Mouse (Mus musculus): Measurements from ENCODE around the gene Sh3bp5.

The Sh3bp5 gene

DNA sequence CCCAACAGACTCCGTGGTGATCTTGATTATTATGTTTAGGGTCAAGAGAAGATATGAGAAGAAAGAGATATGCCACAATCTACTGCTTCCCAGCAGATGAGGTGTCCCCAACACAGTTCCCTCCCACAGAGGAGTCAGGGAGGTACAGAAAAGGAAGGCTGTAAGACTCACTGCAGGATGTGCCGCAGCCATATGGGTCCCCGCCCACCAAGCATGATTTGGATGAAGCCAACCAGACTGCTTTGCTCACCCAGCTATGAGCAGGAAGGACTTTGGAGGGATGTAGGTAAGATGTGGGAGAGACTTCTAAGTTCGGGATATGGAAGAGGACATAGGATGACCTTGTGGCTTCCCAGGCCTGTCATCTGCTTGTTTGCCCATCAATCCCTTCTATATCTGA lies 25.1 kb downstream of the Sh3bp5 start:
- no peak for DNase-seq (ENCODE audit: extremely low spot score, low read depth, low spot score)

DNA sequence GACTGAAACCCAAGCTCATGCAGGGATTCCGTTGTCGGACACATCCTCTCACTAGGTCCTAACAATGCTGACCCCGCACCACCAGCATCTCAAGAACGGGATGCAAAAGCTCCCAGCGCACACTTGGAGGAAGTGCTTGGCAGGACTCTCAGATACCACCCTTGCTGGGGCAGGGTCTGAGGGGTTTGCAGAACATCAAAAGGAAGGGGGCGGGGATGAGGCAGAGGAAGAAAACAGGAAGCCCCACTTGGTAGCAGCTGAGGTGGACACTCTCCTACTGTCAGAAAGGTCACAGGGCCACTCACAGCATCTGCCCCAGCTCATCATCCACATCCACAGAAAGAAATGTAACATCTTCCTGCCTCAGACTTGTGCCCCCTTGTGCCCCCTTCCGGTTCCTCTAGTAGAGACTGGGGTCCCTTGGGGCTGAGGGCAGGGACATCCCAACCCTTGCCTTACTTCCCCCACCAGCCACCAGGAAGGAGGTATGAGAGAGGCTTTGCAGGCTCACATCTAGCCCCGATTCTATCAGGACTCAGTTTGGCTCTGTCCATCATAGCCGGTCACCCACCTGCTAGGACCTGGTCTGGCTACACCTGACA lies 25.7 kb downstream of the Sh3bp5 start:
- no peak for DNase-seq (ENCODE audit: extremely low spot score, low read depth, low spot score)

DNA sequence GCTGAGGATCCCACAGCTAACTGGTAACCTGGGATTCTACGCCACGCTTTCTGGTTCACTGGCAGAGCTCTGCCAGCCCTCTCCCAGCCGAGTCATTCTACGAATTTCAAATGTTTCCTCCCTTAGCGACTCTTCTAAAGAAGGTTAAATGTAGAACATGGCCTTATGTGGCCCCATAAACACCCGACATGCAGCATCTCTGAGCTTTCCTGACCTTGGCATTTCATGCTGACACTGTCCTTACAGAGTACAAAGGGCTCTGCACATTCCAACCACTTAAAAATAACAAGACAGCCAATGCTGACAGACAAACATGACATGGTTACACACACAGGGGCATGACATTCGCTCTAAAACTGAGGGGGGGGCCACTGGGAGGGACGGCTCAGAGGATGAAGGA lies 27.2 kb downstream of the Sh3bp5 start:
- no peak for DNase-seq (ENCODE audit: extremely low spot score, low read depth, low spot score)

DNA sequence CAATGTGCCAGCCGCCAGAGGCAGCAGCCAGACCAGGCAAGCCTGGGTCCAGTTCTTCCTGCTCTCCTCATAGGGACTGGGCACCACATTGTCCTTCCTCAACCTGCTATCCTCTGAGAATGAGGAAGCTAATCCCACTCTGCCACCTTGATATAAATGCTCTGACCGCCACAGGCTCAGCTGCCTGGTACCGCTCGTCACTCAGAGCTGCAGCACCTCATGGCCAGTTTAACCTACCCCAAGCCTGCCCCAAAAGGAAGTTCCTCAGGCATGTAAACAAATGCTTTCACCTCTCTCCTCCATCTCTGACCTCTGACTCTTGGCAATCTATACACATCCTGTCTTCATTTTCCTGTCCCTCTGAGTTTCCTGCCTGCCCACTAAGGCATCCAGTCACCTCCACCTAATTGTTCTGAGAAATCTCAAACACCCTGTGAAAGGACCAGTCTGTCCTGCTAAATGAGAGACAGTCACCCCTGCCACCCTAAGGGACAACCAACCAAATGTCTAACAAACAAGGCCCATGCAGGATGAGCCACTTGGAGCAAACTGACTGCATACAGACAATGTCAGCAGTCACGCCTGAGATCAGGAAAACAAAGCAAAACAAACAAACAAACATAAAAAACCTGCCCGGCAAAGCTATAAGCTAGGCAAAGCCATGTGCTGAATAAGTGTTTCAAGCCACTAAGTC lies 27.8 kb downstream of the Sh3bp5 start:
- no peak for DNase-seq (ENCODE audit: extremely low spot score, low read depth, low spot score)

DNA sequence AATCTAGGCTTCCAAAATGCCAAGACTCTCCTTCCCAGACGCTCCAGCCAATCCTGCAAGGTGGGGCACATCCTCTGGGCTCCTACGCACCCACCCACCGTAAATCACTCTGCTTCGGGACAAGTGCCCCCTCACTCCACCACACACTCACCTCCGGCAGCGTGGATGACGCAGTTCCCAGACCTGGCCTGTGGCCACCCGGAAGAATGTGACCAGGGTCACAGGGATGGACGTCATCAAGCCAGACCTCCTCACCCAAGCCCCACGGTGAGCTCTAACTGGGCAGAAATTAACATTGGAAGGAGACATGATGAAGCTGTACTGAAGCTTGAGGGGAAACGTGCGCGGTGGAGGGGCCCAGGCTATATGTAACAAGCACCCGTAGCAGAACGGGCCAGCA lies 28.7 kb downstream of the Sh3bp5 start:
- DNase-seq (ENCODE audit: extremely low spot score, low read depth, low spot score) = no peak

DNA sequence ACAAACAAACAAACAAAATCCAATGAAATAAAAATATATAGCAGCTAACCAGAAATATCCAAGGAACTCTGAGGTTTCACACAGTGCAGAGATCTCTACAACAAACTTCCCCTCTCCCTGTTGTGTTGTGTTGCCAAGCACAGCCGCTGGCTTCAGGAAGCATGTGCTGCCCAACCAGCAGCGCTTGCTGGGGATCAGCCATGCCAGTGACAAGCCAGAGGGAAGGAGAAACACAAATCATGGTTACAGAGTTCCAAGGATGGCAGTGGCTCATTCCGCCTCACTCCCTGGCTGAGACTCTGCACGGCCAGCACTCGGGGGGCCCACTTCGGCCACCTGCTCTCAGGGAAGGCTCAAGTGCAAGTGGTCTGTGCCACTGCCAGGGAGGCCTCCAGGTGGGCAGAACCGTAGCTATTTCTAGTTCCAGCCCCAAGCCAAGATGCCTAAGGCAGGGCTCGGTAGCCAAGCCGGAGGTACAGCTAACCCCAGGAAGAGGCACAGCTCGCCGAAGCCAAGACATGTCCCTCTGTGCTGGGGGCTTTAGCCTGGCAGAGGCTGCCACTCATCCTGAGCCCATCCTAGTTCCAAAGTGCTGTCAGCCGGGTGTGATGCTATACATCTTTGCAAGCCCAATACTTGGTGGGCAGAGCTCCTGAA lies 29.6 kb downstream of the Sh3bp5 start:
- DNase-seq (ENCODE audit: extremely low spot score, low read depth, low spot score) = no peak

DNA sequence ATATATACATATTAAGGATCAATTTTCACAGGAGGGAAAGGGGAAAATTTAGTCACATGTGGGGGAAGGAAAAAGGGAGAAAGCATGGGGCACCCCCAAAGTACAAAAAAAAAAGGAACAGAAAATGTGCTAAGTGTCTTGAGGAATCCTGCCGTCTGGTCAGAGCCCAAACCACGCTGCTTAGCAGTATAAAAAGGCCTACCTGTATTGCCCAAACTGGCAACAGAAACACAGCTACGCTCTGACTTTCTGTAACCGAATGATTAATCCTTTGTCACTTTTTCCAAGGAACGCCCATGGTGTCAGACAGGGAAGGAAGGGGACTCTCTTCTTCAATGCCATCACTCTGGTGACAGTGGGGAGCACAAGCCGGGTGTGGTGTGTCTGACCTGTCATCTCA lies 30.2 kb downstream of the Sh3bp5 start:
- no peak for DNase-seq (ENCODE audit: extremely low spot score, low read depth, low spot score)

DNA sequence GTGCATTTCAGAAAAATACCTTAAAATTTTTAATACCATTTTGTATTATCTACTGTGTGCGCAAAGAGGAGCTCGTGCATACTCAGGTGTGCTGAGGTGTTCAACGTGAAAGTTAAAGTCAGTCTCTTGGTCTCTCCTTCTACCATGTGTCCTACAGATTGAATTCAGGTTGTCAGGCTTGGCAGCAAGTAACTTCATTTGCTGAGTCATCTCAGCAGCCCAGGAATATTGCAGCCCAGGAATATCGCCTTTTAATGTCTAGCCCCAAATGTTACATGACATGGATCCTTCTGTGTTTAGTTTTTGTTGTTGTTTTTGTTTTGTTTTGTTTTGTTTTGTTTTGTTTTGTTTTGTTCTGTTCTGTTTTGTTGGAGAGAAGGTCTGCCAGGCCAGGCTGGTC lies 31.2 kb downstream of the Sh3bp5 start:
- DNase-seq (ENCODE audit: extremely low spot score, low read depth, low spot score) = no peak

DNA sequence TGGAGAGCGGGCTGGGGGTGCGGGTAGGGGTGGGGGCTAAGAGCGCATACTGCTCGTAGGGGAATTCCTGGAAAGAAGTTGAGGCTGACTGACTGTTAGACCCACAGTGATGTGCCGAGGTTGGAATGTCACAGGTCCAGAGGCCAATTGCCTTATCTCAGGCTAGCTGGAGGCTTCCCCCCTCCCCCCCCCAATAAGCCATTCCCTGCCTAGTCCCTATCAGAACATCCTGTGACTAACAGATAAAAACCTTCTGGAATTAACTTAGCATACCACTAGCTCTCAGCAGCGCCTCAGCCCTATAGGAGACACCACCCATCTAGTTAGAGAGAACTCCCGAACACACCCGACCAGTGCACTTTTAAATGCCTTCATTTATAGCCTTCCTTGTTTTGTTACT lies 31.9 kb downstream of the Sh3bp5 start:
- no peak for DNase-seq (ENCODE audit: extremely low spot score, low read depth, low spot score)

DNA sequence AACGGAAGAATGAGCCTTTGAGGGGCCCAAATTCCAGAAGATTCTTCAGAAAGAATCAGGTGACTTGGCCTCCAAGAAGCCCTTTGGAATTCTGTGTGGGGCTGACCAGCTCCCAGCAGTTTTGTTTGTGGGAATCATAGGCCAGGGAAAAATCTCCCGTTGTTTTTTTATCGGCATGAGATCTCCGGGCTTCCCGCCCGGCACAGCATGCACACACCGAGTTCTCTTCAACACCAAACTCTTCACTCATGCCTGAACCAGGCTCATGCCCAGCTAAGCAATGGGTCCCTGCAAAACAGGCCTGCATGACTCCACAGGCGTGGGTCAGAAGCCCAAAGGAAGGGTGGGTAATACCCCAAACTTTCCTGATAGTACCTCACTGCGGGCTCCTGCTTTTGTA lies 32.3 kb downstream of the Sh3bp5 start:
- DNase-seq (ENCODE audit: extremely low spot score, low read depth, low spot score) = no peak

DNA sequence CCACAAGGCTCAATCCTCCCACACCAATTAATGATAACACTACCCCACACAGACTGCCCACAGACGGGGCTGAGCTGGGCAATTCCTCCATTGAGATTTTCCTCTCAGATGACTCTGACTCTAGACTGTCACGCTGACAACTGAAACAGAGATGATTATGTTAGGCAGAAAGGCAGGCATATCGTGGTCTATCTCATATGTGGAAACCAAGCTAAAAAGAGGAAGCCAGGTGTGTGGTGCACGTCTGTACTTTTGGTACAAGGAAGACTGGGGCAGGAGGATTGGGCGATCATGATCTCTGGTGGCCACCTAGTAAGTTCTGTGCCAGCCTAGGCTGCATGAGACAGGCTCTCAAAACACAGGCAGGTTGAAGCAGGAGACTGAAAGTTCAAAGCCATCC lies 33.2 kb downstream of the Sh3bp5 start:
- DNase-seq (ENCODE audit: extremely low spot score, low read depth, low spot score) = no peak

DNA sequence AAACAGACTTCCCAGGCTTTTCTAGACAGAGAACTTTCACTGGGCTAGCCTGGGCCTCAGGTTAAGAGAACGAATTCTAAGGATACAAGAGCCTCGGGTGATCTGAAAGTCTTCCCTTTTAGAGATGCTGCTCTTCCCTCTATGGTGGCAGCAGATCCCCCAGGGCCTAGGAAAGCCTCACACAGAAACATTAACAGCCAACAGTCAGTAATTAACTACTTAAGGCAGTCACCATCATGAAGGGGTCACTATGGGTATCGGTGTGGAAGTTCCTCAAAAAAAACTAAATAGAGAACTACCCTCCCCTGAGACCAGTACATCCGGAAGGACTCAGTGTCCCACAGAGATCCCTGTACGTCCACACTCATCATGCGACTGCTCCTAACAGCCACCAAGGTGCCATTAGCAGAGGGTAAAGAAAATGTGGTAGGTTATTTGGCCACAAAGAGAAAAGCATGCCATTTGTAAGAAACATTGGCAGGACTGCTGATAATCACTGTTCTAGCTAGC lies 33.9 kb downstream of the Sh3bp5 start:
- DNase-seq (ENCODE audit: extremely low spot score, low read depth, low spot score) = no peak

DNA sequence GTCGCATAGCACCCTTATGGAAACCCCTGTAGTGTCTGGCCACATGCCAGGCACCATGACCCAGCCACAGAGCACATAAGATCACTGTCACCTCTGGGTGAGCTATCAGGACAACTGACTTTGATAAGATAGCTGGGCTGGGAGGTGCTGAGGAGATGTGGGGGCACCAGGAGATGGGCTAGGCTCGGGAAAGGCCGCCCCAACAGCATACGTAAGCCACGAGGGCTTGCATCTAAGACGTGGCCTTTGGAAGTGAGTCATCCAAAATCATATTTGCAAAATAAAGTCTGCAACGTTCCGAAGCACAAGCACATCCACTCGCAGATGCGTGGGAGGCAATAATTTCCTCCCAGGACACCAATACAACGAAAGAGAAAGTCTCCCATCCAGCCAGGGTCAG lies 35.0 kb downstream of the Sh3bp5 start:
- DNase-seq (ENCODE audit: extremely low spot score, low read depth, low spot score) = no peak

DNA sequence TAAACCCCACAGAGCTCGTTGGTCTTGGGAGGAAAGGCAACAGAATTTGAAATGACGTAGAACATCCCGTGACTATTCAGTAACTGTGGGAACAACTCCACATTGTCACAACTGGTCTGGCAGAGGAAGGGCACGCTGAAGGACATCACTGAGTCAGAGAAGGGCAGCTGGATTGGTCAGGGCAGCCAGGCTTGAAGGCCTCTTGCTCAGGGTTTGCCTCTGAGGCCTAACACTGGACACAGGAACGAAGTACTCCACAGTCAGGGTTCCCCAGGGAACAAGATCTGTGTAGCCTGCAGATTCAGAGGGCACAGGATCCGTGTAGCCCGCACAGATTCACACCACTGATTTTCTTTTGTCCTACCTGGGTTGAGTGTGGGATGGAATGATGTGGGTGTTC lies 35.6 kb downstream of the Sh3bp5 start:
- DNase-seq (ENCODE audit: extremely low spot score, low read depth, low spot score) = no peak

DNA sequence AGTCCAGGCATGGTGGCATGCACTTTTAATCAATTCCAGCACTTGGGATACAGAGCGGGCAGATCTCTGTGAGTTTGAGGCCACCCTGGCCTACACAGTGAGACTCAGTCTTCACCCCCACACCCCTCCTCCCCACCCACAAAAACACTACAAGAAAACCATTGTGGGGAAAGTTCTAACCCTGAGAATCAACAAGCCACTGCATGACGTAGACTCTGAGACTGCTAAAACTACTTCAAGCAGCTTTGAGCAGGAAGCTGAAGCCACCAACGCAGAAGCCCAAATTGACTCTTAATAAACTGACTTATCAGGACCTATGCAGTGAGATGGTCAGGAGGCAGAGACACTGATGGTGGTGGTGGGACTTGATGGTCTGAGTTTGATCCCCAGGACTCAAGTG lies 36.6 kb downstream of the Sh3bp5 start:
- DNase-seq (ENCODE audit: extremely low spot score, low read depth, low spot score) = no peak

DNA sequence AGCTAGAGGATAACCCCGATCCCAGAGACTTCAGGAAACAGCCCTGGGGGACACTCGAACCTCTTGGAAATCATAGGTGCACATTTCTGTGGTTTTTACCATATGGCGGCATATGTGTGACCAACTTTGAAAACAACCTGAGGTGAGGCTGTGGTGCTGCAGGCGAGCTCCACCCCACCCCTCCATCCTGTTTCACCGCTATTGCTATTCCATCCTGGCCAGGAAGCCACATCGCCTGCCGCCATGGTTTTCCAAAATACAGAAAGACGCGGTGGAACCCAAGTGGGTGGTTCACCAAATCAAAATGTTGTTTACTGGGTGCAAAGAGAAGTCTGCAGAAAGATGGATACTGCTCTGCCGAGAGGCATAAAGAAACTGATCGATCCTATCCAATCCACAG lies 37.1 kb downstream of the Sh3bp5 start:
- no peak for DNase-seq (ENCODE audit: extremely low spot score, low read depth, low spot score)

DNA sequence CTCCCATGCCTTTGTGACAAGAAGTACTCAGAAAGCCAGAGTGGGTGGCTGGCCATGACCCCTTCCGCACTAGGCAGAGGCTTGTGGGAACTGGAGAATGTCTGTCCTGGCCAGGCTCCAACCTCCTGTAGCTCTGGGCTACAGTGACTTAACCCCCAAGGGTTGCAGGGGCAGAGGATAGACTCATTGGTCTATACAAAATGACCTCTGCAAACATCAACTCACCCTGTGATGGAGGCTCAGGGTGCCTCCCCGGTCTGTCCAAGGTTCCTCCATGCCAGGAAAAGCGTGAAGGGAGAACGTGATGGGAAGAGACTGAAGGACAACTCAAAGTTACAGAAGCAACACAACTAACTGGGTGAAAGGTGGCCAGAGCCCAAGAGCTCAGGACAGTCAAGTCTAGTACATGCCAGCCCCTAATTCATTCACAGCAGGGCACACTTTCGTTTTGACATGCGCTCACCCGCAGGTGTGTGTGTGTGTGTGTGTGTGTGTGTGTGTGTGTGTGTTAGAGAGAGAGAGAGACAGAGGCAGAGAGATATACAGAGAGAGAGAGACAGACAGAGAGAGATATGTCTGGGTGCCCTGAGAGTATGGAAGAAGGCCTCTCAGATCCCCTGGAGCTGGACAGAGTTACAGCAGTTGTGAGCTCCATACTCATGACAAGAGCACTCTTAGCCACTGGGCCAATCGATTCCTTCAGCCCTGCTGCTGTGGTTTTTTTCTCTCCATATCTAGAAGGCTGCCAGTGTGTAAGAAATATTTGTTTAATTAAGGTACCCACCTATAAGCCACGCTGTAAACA lies 37.9 kb downstream of the Sh3bp5 start:
- no peak for DNase-seq (ENCODE audit: extremely low spot score, low read depth, low spot score)

DNA sequence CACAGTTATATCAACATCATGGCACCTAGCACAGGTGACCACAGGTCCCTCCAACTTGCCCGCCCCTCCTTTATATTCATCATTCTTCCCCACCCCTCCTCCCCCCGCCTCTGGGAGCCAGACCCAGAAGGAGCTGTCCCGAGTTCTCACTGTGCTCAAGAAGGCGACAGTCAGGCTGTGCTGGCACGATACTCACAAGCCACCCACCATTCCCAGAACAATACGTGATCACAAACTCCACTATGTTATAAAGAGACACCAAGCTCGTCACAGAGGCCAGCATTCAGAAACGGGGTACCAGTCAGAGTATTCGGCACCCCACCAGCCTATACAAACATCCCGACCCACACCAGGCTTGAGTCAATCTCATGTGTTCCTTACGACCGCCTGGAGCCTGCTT lies 38.5 kb downstream of the Sh3bp5 start:
- no peak for DNase-seq (ENCODE audit: extremely low spot score, low read depth, low spot score)

DNA sequence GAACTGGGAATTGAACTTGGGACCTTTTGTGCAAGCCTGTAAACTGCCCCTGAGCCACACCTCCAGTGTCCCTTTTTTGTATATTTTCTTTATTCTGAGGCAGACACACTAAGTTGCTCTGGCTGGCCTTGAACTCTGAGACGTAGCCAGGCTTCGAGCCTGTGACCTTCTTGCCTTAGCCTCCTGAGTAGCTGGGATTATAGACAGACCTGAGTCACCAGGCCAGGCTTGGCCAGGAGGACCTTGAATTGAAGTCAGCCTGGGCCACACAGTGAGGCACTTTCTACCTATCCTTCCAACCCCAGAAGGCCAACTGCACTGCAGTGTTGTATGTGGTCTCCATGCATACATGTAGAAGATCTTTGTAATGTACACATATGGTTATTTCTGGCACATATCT lies 39.5 kb downstream of the Sh3bp5 start:
- no peak for DNase-seq (ENCODE audit: extremely low spot score, low read depth, low spot score)

DNA sequence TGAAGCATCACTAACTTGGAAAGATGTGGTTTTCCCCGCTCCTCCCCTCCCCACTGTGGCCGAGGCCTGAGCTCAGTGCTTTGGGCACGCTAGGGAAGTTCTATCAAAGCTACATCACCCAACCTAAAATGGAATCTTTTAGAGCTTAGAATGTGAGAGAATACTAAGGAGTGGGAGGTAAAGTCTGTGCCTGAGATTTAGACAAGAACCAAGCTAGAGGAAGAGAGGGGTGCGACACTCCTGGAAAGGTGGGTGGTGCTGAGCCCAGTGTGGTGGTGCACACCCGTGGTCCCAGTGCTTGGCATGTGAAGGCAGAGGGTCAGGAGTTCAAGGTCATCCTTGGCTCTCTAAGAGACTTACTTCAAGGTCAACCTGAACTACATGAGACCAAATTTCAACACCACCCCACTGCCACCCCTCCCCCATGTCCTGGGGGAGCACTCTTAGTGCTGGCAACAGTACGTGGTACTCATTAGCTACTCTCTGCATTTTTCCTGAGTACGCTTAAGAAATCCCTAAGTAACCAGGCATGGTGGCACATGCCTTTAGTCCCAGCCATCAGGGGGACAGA lies 40.2 kb downstream of the Sh3bp5 start:
- no peak for DNase-seq (ENCODE audit: extremely low spot score, low read depth, low spot score)

DNA sequence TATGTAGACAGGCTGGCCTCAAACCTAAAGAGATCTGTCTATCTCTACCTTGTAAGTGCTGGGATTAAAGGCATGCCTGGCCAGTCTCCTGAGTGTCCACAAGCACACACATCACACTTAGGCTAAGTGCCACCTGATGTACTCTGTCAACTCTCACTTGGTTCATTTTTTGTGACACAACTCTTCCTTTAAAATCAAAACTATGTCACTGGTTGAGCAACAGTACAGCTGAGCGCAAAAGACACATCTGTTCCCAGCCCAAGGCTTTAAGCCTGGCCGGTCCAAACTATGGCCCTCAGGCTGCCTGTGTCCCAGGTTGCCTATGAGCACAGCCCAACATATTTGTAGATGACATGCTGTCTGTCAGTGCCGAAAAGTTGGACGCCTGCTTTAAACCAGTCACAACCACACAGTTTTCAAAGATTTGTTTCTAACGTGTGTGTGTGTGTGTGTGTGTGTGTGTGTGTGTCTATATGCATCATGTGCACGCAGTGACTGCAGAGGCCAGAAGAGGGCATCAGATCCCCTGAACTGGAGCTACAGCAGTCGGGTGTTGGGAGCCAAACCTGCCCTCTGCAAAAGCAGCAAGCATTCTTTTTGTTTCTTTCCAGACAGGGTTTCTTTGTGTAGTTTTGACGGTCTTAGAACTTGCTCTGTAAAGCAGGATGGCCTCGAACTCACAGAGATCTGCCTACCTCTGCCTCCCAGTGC lies 40.9 kb downstream of the Sh3bp5 start:
- no peak for DNase-seq (ENCODE audit: extremely low spot score, low read depth, low spot score)
